Mouse (Mus musculus) E14TG2a.4 (cell line): Measurements from ENCODE around the gene Ackr4.

Experiments used
- CTCF ChIP-seq: conservative IDR thresholded peaks from 2 replicates; pipeline ENCODE4 v1.5.1; 2014; ENCODE audit warnings: low read length
- NANOG ChIP-seq: IDR thresholded peaks from 2 replicates; pipeline ENCODE4 v1.6.1; 2014; ENCODE audit warnings: borderline replicate concordance, low read length, mixed read lengths

DNA sequence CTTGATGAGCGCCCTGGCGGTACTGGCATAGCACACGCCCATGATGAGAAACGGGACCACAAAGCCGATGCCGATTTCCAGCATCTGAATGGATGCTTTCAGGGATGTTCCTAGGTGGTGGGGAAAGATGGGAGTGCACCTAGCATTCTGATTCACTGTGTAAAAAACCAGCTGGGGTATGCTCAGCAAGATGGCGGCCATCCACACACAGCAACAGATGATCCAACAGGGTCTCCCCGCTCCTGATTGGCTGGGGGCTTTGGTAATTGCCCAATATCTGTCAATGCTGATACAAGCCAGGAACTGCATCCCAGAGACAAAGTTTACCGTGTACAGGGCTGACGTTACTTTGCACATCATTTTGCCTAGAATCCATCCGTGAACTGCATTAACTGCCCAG lies 27.7 kb downstream of the Ackr4 start:
- no peak for TF ChIP-seq CTCF
- TF ChIP-seq NANOG = no peak
